ENCODE assay signal across 11 mouse cellular contexts in the genomic region with DNA sequence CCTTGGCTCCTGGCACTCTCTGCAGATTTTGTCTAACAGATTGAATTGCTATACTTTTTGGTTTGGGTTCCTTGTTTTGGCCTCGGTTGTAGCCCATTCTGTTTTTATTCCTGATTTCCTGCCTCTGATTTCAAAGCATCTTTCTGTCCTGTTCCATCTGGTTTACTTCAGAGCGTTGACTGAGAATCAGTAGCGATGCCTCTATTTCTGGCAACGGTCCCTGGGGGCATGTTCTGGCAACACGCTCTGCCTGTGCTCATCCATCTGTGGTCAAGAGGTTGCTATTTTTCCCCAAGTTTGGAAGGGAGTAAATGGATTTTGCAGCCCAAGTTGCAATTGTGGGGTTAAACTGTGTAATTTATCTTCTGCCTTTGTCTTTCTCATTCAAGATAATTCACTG. TPM values are rescaled to one million over a fixed set of nuclear protein-coding genes. Genes with fewer than 3 reads are reported as not detected.
DNase-seq lines count a peak whose midpoint lies in the region; ATAC-seq and TF ChIP-seq lines count a peak whose summit lies in the region.
"Had no signal": no experiment of that assay in that cellular context is flagged by ENCODE, and none has a peak within 500 bp of the region (broad histone marks: within the 10 kb centered on the region; RNA-seq: fewer than 3 reads in every experiment).

No protein-coding gene starts in this region.

- H3K9ac ChIP-seq in midbrain, embryonic 14.5 days (replicated peaks; ENCODE audit: low read length), result no peak overlapping the region
- H3K9ac ChIP-seq in midbrain, embryonic 15.5 days, result no peak overlapping the region
- no peak overlapping the region for H3K9ac ChIP-seq in embryonic facial prominence, embryonic 11.5 days (replicated peaks; ENCODE audit: low read length)
- H3K9ac ChIP-seq: liver, embryonic 14.5 days had no signal

- WGBS in midbrain, embryonic 14.5 days, result 83% methylated on average over 5 of the region's 5 CpGs
- 76% methylated on average over 5 of the region's 5 CpGs for WGBS in midbrain, embryonic 15.5 days
- 39% methylated on average over 5 of the region's 5 CpGs for WGBS in embryonic facial prominence, embryonic 11.5 days
- 84% methylated on average over 5 of the region's 5 CpGs for WGBS in thymus, adult 2 months

- no peaks in the 10 kb centered on the region for H3K36me3 ChIP-seq in midbrain, embryonic 14.5 days (ENCODE audit: control insufficient read depth, insufficient read depth, low read length)
- H3K36me3 ChIP-seq in midbrain, embryonic 15.5 days (replicated peaks), result no peaks in the 10 kb centered on the region
- H3K36me3 ChIP-seq in embryonic facial prominence, embryonic 11.5 days (replicated peaks; ENCODE audit: control insufficient read depth, insufficient read depth, low read depth, low read length), result no peaks in the 10 kb centered on the region
- H3K36me3 ChIP-seq in thymus, adult 2 months (ENCODE audit: control insufficient read depth, insufficient read depth, low read length), result no peaks in the 10 kb centered on the region

- no peak for TF ChIP-seq CTCF in thymus, adult 2 months (IDR thresholded peaks at IDR 0.05; ENCODE audit: borderline replicate concordance, control insufficient read depth, extremely low read depth, insufficient read depth, low read length, poor library complexity)

- DNase-seq in adrenal gland, adult (ENCODE audit: inconsistent age in 2 of 2, low spot score in 1 of 2), result peak; percentile 32 to 60
- DNase-seq in adrenal gland, postnatal 4 days (ENCODE audit: low spot score in 2 of 2), result no peak
- peak; percentile 9 for DNase-seq in midbrain, embryonic 14.5 days
- peak; percentile 66 for DNase-seq in cerebellum, adult 8-10 months
- DNase-seq in embryonic facial prominence, embryonic 11.5 days (ENCODE audit: low spot score), result peak; percentile 34
- DNase-seq in lung, postnatal 36 days, result no peak
- no peak for DNase-seq in thymus, adult 2 months
- DNase-seq: thymus, postnatal 14 days had no signal

- H3K4me1 ChIP-seq in midbrain, embryonic 14.5 days (ENCODE audit: control insufficient read depth, insufficient read depth, low read length), result no peaks in the 10 kb centered on the region
- no peaks in the 10 kb centered on the region for H3K4me1 ChIP-seq in midbrain, embryonic 15.5 days
- H3K4me1 ChIP-seq in embryonic facial prominence, embryonic 11.5 days (ENCODE audit: control insufficient read depth, insufficient read depth, low read length), result no peaks in the 10 kb centered on the region
- H3K4me1 ChIP-seq in thymus, adult 2 months (replicated peaks; ENCODE audit: control insufficient read depth, insufficient read depth, low read length), result no peaks in the 10 kb centered on the region
- H3K4me1 ChIP-seq: megakaryocyte, embryonic 14.5 days had no signal

- H3K9me3 ChIP-seq in midbrain, embryonic 14.5 days (ENCODE audit: control insufficient read depth, low read length), result no peaks in the 10 kb centered on the region
- no peaks in the 10 kb centered on the region for H3K9me3 ChIP-seq in midbrain, embryonic 15.5 days
- no peaks in the 10 kb centered on the region for H3K9me3 ChIP-seq in embryonic facial prominence, embryonic 11.5 days (replicated peaks; ENCODE audit: control insufficient read depth, low read length)
- H3K9me3 ChIP-seq: megakaryocyte, embryonic 14.5 days had no signal

- no peak overlapping the region for H3K27ac ChIP-seq in midbrain, embryonic 14.5 days (replicated peaks; ENCODE audit: low read depth, low read length)
- no peak overlapping the region for H3K27ac ChIP-seq in midbrain, embryonic 15.5 days
- no peak overlapping the region for H3K27ac ChIP-seq in embryonic facial prominence, embryonic 11.5 days (replicated peaks; ENCODE audit: low read depth, low read length)
- no peak overlapping the region for H3K27ac ChIP-seq in thymus, adult 2 months (ENCODE audit: control insufficient read depth, insufficient read depth, low read length)
- H3K27ac ChIP-seq: liver, embryonic 14.5 days had no signal

- no peaks in the 10 kb centered on the region for H3K27me3 ChIP-seq in midbrain, embryonic 14.5 days (ENCODE audit: control insufficient read depth, insufficient read depth, low read length)
- no peaks in the 10 kb centered on the region for H3K27me3 ChIP-seq in midbrain, embryonic 15.5 days (replicated peaks)
- H3K27me3 ChIP-seq in embryonic facial prominence, embryonic 11.5 days (ENCODE audit: control insufficient read depth, insufficient read depth, low read length), result no peaks in the 10 kb centered on the region
- no peaks in the 10 kb centered on the region; the same call in 1 of the 2 replicates for H3K27me3 ChIP-seq in thymus, adult 2 months (ENCODE audit: control insufficient read depth, insufficient read depth, low read length)
- H3K27me3 ChIP-seq: megakaryocyte, embryonic 14.5 days had no signal

- ATAC-seq in midbrain, embryonic 14.5 days (ENCODE audit: low FRiP score, low TSS enrichment), result no peak
- ATAC-seq in midbrain, embryonic 15.5 days (replicated peaks), result no peak
- ATAC-seq in embryonic facial prominence, embryonic 11.5 days (replicated peaks; ENCODE audit: insufficient number of reproducible peaks, low FRiP score, low TSS enrichment, low read depth), result no peak

- TF ChIP-seq POLR2A in thymus, adult 2 months (IDR thresholded peaks at IDR 0.05; ENCODE audit: control insufficient read depth, extremely low read depth, insufficient read depth, low read length, poor library complexity), result no peak

- H3K4me2 ChIP-seq in midbrain, embryonic 14.5 days (ENCODE audit: low read length), result no peak overlapping the region
- H3K4me2 ChIP-seq in midbrain, embryonic 15.5 days, result no peak overlapping the region
- H3K4me2 ChIP-seq in embryonic facial prominence, embryonic 11.5 days (ENCODE audit: low read depth, low read length), result no peak overlapping the region

- no peak overlapping the region for H3K4me3 ChIP-seq in midbrain, embryonic 14.5 days (replicated peaks; ENCODE audit: low read depth, low read length)
- H3K4me3 ChIP-seq in midbrain, embryonic 15.5 days, result no peak overlapping the region
- no peak overlapping the region for H3K4me3 ChIP-seq in embryonic facial prominence, embryonic 11.5 days (ENCODE audit: low read depth, low read length)
- no peak overlapping the region for H3K4me3 ChIP-seq in thymus, adult 2 months (ENCODE audit: control insufficient read depth, insufficient read depth, low read length)
- H3K4me3 ChIP-seq: megakaryocyte, embryonic 14.5 days had no signal

RNA-seq across cellular contexts. Expression of gene Med28, which starts 23.3 kb away (rescaled TPM):
- total RNA-seq in adrenal gland, postnatal 4 days (2021), result 10 to 100 TPM; 89.3 to 94.4 TPM
- 288 and 301 TPM in 2 replicates for polyA plus RNA-seq in midbrain, embryonic 14.5 days (2014; fragmentation: Nextera tagmentation; extraction: Ambion mirVana)
- polyA plus RNA-seq in midbrain, embryonic 15.5 days (2015; fragmentation: Nextera tagmentation; extraction: Ambion mirVana), result 251 and 261 TPM in 2 replicates
- 300 and 312 TPM in 2 replicates for polyA plus RNA-seq in embryonic facial prominence, embryonic 11.5 days (2014; fragmentation: Nextera tagmentation; extraction: Ambion mirVana)
- 108 and 125 TPM in 2 replicates for polyA plus RNA-seq in thymus, adult 2 months (2012; rRNA removed)

RNA-seq across cellular contexts. Expression of gene Lap3, which starts 50.2 kb away (rescaled TPM):
- total RNA-seq in adrenal gland, postnatal 4 days (2021), result 10 to 100 TPM; 84.4 to 84.7 TPM
- 25.8 and 36.3 TPM in 2 replicates for polyA plus RNA-seq in midbrain, embryonic 14.5 days (2014; fragmentation: Nextera tagmentation; extraction: Ambion mirVana)
- 28.7 and 29.9 TPM in 2 replicates for polyA plus RNA-seq in midbrain, embryonic 15.5 days (2015; fragmentation: Nextera tagmentation; extraction: Ambion mirVana)
- 101 and 103 TPM in 2 replicates for polyA plus RNA-seq in embryonic facial prominence, embryonic 11.5 days (2014; fragmentation: Nextera tagmentation; extraction: Ambion mirVana)
- polyA plus RNA-seq in thymus, adult 2 months (2012; rRNA removed), result 14.5 and 14.9 TPM in 2 replicates

Comparison
In these comparisons a context has a peak if more than half of its experiments do, and no peak if none do; other contexts are left out.
1. DNase-seq: peak in adrenal gland, adult (2 of 2), midbrain, embryonic 14.5 days (single experiment), cerebellum, adult 8-10 months (single experiment) and embryonic facial prominence, embryonic 11.5 days (single experiment); none in adrenal gland, postnatal 4 days (0 of 2), lung, postnatal 36 days (single experiment) and thymus, adult 2 months (single experiment).